Mouse (Mus musculus): ENCODE results near the gene P2ry14. TPM values are rescaled to one million over a fixed set of nuclear protein-coding genes. Genes with fewer than 3 reads are reported as not detected.

Gene P2ry14
- total and polyA plus RNA-seq, 3 experiments = 0.38 TPM; not detected in 2

DNA sequence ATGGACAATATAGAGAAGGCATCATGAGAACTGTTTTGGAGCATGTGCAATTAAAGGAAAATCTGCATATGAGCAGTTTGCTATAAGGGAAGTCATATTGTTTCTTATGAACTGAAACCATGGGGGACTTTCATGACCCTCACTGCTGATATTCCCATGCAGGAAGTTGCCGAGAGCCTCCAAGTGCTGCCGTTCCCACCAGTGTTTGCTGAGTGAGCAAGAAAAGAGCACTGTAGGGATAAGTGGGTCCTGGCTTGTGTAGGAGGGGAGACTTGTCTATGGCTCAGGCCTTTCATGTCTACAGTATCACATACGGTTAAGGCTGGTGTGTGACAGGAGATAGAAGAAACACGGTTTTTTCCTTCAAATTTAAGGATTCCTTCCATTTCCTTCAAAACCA is 32.2 kb upstream of the P2ry14 start:
- no peak for ATAC-seq (ENCODE audit: extremely low read depth, insufficient number of reproducible peaks, low FRiP score, poor library complexity, severe bottlenecking)
- no peak for TF ChIP-seq CTCF (IDR thresholded peaks at IDR 0.05; ENCODE audit: low read depth, low read length)
- TF ChIP-seq TAL1 (conservative IDR thresholded peaks at IDR 0.05; ENCODE audit: low read depth, low read length) = no peak
- no peak for TF ChIP-seq GATA1 (IDR thresholded peaks at IDR 0.05; ENCODE audit: borderline replicate concordance, low read length)
- DNase-seq (ENCODE audit: low spot score) = no peak
- Histone ChIP-seq H3K9me3 (replicated peaks) (no peaks in the 10 kb centered on the region), H3K4me1 (ENCODE audit: insufficient read depth, low read depth, low read length) (no peaks in the 10 kb centered on the region), H3K27me3 (ENCODE audit: insufficient read depth, low read length) (no peaks in the 10 kb centered on the region), H3K36me3 (replicated peaks) (no peaks in the 10 kb centered on the region), H3K4me3 (ENCODE audit: low read depth, low read length) (no peak overlapping the region)

- DNase-seq (ENCODE audit: low spot score) (no peak), ATAC-seq (ENCODE audit: extremely low read depth, insufficient number of reproducible peaks, low FRiP score, poor library complexity, severe bottlenecking) (no peak)
- Histone ChIP-seq H3K36me3 (replicated peaks) (no peaks in the 10 kb centered on the region), H3K4me3 (ENCODE audit: low read depth, low read length) (no peak overlapping the region), H3K9me3 (replicated peaks) (no peaks in the 10 kb centered on the region), H3K4me1 (ENCODE audit: insufficient read depth, low read depth, low read length) (no peaks in the 10 kb centered on the region), H3K27me3 (ENCODE audit: insufficient read depth, low read length) (no peaks in the 10 kb centered on the region)
- TF ChIP-seq POLR2AphosphoS5 (IDR thresholded peaks at IDR 0.05; ENCODE audit: insufficient replicate concordance, low read depth, low read length) (no peak), CTCF (IDR thresholded peaks at IDR 0.05; ENCODE audit: low read depth, low read length) (no peak), TAL1 (conservative IDR thresholded peaks at IDR 0.05; ENCODE audit: low read depth, low read length) (no peak), GATA2 (IDR thresholded peaks at IDR 0.05; ENCODE audit: borderline replicate concordance, low read depth, low read length) (no peak), GATA1 (IDR thresholded peaks at IDR 0.05; ENCODE audit: borderline replicate concordance, low read length) (no peak)
These were observed 28.7 kb upstream of the P2ry14 start for GRCm38 (mm10) chr3:59182129-59182528.

DNA sequence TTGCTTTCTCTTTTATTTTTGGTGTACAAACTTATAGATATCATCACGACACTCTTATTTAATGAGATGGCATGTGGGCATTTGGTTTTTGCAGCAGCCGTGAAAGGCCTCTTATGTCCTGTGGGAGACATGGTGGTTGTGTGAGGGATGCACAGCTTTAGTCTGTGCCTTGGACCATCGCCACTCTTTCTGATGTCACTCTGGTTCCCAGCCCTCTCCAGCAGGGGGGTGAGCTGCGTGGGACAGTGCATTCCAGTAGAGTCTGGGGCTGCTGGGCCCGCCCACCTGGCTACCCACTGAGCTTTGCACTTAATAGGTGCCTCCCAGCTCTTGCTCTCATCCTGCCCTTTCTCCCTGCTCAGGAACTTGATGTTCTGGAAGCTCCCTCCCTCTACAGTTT is 27.7 kb upstream of the P2ry14 start:
- no peaks in the 10 kb centered on the region for H3K9me3 ChIP-seq (replicated peaks)
- no peaks in the 10 kb centered on the region for H3K27me3 ChIP-seq (ENCODE audit: insufficient read depth, low read length)
- ATAC-seq (ENCODE audit: extremely low read depth, insufficient number of reproducible peaks, low FRiP score, poor library complexity, severe bottlenecking) = no peak
- DNase-seq (ENCODE audit: low spot score) = no peak
- no peaks in the 10 kb centered on the region for H3K4me1 ChIP-seq (ENCODE audit: insufficient read depth, low read depth, low read length)
- TF ChIP-seq GATA1 (IDR thresholded peaks at IDR 0.05; ENCODE audit: borderline replicate concordance, low read length) (no peak), TAL1 (conservative IDR thresholded peaks at IDR 0.05; ENCODE audit: low read depth, low read length) (no peak), GATA2 (IDR thresholded peaks at IDR 0.05; ENCODE audit: borderline replicate concordance, low read depth, low read length) (no peak), CTCF (IDR thresholded peaks at IDR 0.05; ENCODE audit: low read depth, low read length) (no peak), POLR2AphosphoS5 (IDR thresholded peaks at IDR 0.05; ENCODE audit: insufficient replicate concordance, low read depth, low read length) (no peak)
- no peaks in the 10 kb centered on the region for H3K36me3 ChIP-seq (replicated peaks)
- H3K4me3 ChIP-seq (ENCODE audit: low read depth, low read length) = no peak overlapping the region

- H3K4me3 ChIP-seq (ENCODE audit: low read depth, low read length) = no peak overlapping the region
- no peaks in the 10 kb centered on the region for H3K27me3 ChIP-seq (ENCODE audit: insufficient read depth, low read length)
- TF ChIP-seq GATA2 (IDR thresholded peaks at IDR 0.05; ENCODE audit: borderline replicate concordance, low read depth, low read length) = no peak
- TF ChIP-seq CTCF (IDR thresholded peaks at IDR 0.05; ENCODE audit: low read depth, low read length) = no peak
- TF ChIP-seq POLR2AphosphoS5 (IDR thresholded peaks at IDR 0.05; ENCODE audit: insufficient replicate concordance, low read depth, low read length) = no peak
- no peak for TF ChIP-seq GATA1 (IDR thresholded peaks at IDR 0.05; ENCODE audit: borderline replicate concordance, low read length)
- no peak for TF ChIP-seq TAL1 (conservative IDR thresholded peaks at IDR 0.05; ENCODE audit: low read depth, low read length)
- no peaks in the 10 kb centered on the region for H3K9me3 ChIP-seq (replicated peaks)
- no peaks in the 10 kb centered on the region for H3K4me1 ChIP-seq (ENCODE audit: insufficient read depth, low read depth, low read length)
- DNase-seq (ENCODE audit: low spot score) (no peak), ATAC-seq (ENCODE audit: extremely low read depth, insufficient number of reproducible peaks, low FRiP score, poor library complexity, severe bottlenecking) (no peak)
- no peaks in the 10 kb centered on the region for H3K36me3 ChIP-seq (replicated peaks)
These were observed 23.5 kb upstream of the P2ry14 start for GRCm38 (mm10) chr3:59176871-59177270.

DNA sequence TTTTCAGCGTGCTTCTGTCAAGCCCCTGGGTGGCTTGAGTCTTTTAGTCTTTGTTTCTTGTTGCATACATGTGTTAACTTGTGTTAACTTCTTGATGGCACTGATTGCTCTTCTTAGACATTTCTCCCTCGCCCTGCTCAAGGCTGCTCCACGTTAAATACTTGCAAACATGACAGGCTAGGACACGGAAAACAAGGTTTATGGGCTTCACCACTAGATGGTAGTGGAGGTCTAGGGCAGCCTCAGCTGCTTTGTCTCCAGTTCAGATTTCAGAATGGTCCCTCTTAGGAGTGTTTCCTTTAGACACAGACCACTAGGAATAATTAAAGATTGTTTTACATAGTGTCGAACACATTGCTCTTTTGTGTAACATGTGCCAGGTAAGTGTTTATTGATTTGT is 21.8 kb upstream of the P2ry14 start:
- DNase-seq (ENCODE audit: low spot score) (no peak), ATAC-seq (ENCODE audit: extremely low read depth, insufficient number of reproducible peaks, low FRiP score, poor library complexity, severe bottlenecking) (no peak)
- H3K4me3 ChIP-seq (ENCODE audit: low read depth, low read length) = no peak overlapping the region
- H3K27me3 ChIP-seq (ENCODE audit: insufficient read depth, low read length) = no peaks in the 10 kb centered on the region
- no peaks in the 10 kb centered on the region for H3K36me3 ChIP-seq (replicated peaks)
- H3K9me3 ChIP-seq (replicated peaks) = no peaks in the 10 kb centered on the region
- TF ChIP-seq GATA1 (IDR thresholded peaks at IDR 0.05; ENCODE audit: borderline replicate concordance, low read length) (no peak), TAL1 (conservative IDR thresholded peaks at IDR 0.05; ENCODE audit: low read depth, low read length) (no peak), GATA2 (IDR thresholded peaks at IDR 0.05; ENCODE audit: borderline replicate concordance, low read depth, low read length) (no peak), CTCF (IDR thresholded peaks at IDR 0.05; ENCODE audit: low read depth, low read length) (no peak)
- H3K4me1 ChIP-seq (ENCODE audit: insufficient read depth, low read depth, low read length) = no peaks in the 10 kb centered on the region

DNA sequence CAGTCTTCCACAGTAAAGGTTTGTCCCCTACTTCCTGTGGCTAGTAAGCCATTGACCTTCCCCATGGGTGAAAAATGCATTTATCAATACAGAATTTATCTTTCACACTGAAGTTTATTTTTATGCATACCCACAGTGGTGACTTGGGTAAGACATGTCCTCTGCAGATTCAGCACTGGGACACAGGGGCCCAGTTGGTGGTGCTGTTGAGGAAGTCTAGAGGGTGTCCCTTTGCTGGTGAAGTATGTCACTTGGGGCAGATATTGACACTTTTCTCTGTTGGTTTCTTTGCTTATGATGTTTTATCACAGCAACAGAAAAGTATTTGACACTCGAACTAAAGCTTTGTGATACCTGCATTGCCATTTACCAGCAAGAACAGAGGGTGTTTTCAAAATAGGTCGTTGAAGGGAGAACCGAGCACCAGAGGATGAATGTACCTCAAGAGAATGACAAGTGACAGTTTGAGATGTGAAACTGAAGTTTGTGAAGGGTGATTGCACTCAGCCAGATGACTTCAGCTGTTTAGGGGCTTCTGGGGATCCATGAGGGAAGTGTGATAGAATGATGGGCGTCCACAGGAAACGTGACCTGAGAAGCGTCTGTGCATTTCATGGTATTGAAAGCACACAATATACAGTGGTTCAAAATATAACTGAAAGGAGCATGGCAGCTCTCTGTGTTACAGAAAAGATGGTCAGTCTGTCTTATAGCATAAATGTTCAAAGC is 21.2 kb upstream of the P2ry14 start:
- no peaks in the 10 kb centered on the region for H3K27me3 ChIP-seq (ENCODE audit: insufficient read depth, low read length)
- TF ChIP-seq GATA1 (IDR thresholded peaks at IDR 0.05; ENCODE audit: borderline replicate concordance, low read length) = no peak
- TF ChIP-seq TAL1 (conservative IDR thresholded peaks at IDR 0.05; ENCODE audit: low read depth, low read length) = no peak
- no peak for TF ChIP-seq GATA2 (IDR thresholded peaks at IDR 0.05; ENCODE audit: borderline replicate concordance, low read depth, low read length)
- no peak for TF ChIP-seq POLR2AphosphoS5 (IDR thresholded peaks at IDR 0.05; ENCODE audit: insufficient replicate concordance, low read depth, low read length)
- no peak for TF ChIP-seq CTCF (IDR thresholded peaks at IDR 0.05; ENCODE audit: low read depth, low read length)
- H3K9me3 ChIP-seq (replicated peaks) = no peaks in the 10 kb centered on the region
- ATAC-seq (ENCODE audit: extremely low read depth, insufficient number of reproducible peaks, low FRiP score, poor library complexity, severe bottlenecking) (no peak), DNase-seq (ENCODE audit: low spot score) (no peak)
- no peaks in the 10 kb centered on the region for H3K4me1 ChIP-seq (ENCODE audit: insufficient read depth, low read depth, low read length)
- no peaks in the 10 kb centered on the region for H3K36me3 ChIP-seq (replicated peaks)
- no peak overlapping the region for H3K4me3 ChIP-seq (ENCODE audit: low read depth, low read length)

All from G1E (cell line).